Mouse (Mus musculus): ENCODE data around the gene Rgl3. TPM values are rescaled to one million over a fixed set of nuclear protein-coding genes. Genes with fewer than 3 reads are reported as not detected.

The Rgl3 gene
- polyA plus RNA-seq, 1 experiment from 2014 or later, result 0.14 TPM

DNA sequence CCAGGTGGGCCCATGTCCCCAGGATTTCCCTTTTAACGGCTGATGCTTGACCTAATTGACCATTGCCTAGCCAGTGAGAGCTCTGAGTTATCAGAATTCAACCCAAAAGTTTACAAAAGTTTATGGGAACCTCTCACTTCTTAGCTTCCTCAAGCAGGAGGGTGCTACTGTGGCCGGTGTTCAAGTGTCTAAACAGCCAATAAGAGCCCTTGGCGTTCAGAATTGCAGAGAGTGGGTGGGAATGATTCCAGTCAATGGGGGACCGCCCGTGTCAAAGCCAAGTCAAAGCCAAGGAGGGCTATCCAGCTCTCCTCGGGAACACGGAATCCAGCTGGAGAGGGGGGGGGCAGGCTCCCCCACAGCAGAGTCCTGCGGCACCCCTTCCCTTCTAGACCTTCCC, 41.1 kb downstream of the Rgl3 start:
- H3K27me3 ChIP-seq (ENCODE audit: control insufficient read depth, insufficient read depth, low read depth, low read length), result peaks cover 2% of the 10 kb centered on the region
- H3K4me3 ChIP-seq (ENCODE audit: low read depth, low read length), result no peak overlapping the region
- no peak overlapping the region for H3K27ac ChIP-seq (ENCODE audit: low read length)
- peaks cover 4% of the 10 kb centered on the region; the same call in 1 of the 2 replicates for H3K4me1 ChIP-seq (ENCODE audit: control insufficient read depth, low read depth, low read length)
- H3K9ac ChIP-seq (ENCODE audit: low read depth, low read length), result no peak overlapping the region
- H3K9me3 ChIP-seq (replicated peaks; ENCODE audit: control insufficient read depth, low read length), result no peaks in the 10 kb centered on the region
- WGBS (ENCODE audit: insufficient replicate concordance), result 33% methylated on average over 8 of the region's 8 CpGs
- H3K4me2 ChIP-seq (ENCODE audit: low read depth, low read length), result no peak overlapping the region
- ATAC-seq (ENCODE audit: low read depth), result no peak
- H3K36me3 ChIP-seq (ENCODE audit: control insufficient read depth, insufficient read depth), result no peaks in the 10 kb centered on the region

DNA sequence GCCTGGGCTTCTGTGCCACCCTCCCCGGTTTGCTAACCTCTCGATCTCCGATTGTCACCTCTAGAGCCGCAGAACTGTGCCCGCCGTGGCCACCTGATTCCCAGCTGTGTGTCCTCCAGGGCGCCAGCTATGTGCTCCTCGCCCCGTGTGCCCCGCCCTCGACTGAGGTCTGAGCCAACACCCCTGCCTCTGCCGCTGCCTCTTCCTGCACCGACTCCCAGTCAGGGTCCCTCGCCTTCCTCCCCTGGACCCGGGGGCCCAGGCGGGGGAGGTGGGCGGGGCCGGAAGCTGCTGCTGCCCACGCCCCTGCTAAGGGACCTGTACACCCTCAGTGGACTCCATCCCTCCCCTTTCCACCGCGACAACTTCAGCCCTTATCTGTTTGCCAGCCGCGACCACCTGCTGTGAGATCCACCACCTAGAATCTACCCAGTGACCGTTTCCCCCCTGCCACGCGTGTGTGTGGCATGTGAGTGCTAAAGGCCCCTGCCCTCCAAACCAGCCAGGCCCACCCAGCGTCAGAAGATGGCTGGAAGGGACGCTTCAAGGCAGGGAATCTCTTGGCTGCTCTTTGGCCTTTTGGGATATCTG, 41.6 kb downstream of the Rgl3 start:
- no peak overlapping the region for H3K9ac ChIP-seq (ENCODE audit: low read depth, low read length)
- ATAC-seq (ENCODE audit: low read depth), result no peak
- no peak overlapping the region for H3K27ac ChIP-seq (ENCODE audit: low read length)
- no peak overlapping the region for H3K4me2 ChIP-seq (ENCODE audit: low read depth, low read length)
- H3K9me3 ChIP-seq (replicated peaks; ENCODE audit: control insufficient read depth, low read length), result no peaks in the 10 kb centered on the region
- WGBS (ENCODE audit: insufficient replicate concordance), result 3% methylated on average over 28 of the region's 28 CpGs
- peaks cover 2% of the 10 kb centered on the region for H3K27me3 ChIP-seq (ENCODE audit: control insufficient read depth, insufficient read depth, low read depth, low read length)
- H3K36me3 ChIP-seq (ENCODE audit: control insufficient read depth, insufficient read depth), result no peaks in the 10 kb centered on the region
- H3K4me1 ChIP-seq (ENCODE audit: control insufficient read depth, low read depth, low read length), result peaks cover 4% of the 10 kb centered on the region; the same call in 1 of the 2 replicates
- no peak overlapping the region for H3K4me3 ChIP-seq (ENCODE audit: low read depth, low read length)

DNA sequence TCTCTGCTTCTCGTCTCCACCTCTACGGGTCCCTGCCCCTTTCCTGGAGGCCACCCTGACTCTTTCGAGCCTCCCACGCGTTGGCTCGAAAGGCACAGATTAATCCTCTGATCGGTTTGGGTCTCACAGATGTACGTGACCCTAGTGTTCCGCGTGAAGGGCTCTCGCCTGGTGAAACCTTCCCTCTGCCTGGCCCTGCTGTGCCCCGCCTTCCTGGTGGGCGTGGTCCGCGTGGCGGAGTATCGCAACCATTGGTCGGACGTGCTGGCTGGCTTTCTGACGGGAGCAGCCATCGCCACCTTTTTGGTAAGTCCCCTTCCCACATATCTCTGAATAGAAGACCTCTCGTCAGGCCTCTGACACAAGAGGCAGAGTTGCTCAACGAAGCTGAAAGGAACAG, 45.0 kb downstream of the Rgl3 start:
- WGBS (ENCODE audit: insufficient replicate concordance), result 18% methylated on average over 23 of the region's 23 CpGs
- H3K4me2 ChIP-seq (ENCODE audit: low read depth, low read length), result no peak overlapping the region

DNA sequence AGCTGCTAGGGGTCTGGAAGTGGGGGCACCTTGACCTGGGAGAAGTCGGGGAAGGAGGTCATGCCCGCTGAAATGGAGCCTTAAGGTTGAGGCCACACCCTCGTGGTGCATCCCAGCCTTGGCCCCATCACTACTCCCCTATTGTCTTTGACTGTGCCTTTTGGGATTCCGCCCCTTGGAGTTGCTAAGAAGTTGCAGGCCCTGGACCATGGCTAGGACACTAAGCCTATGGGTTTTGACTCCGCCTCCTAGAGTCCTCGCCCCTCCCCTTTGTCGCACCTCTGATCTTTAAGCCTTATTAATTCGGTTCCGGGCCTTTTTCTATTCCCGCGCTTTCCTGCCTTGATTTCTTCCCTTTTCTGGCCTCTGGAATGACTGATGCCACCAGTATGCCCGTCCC, 45.6 kb downstream of the Rgl3 start:
- Histone ChIP-seq H3K36me3 (ENCODE audit: control insufficient read depth, insufficient read depth) (no peaks in the 10 kb centered on the region), H3K4me2 (ENCODE audit: low read depth, low read length) (no peak overlapping the region), H3K9me3 (replicated peaks; ENCODE audit: control insufficient read depth, low read length) (no peaks in the 10 kb centered on the region), H3K9ac (ENCODE audit: low read depth, low read length) (no peak overlapping the region), H3K4me1 (ENCODE audit: control insufficient read depth, low read depth, low read length) (peaks cover 4% of the 10 kb centered on the region; the same call in 1 of the 2 replicates), H3K27ac (ENCODE audit: low read length) (no peak overlapping the region), H3K4me3 (ENCODE audit: low read depth, low read length) (no peak overlapping the region), H3K27me3 (ENCODE audit: control insufficient read depth, insufficient read depth, low read depth, low read length) (no peaks in the 10 kb centered on the region; the same call in 1 of the 2 replicates)
- WGBS (ENCODE audit: insufficient replicate concordance), result 52% methylated on average over 12 of the region's 12 CpGs
- no peak for ATAC-seq (ENCODE audit: low read depth)

More for the DNA sequence above, 45.0 kb downstream of the Rgl3 start:
- Histone ChIP-seq H3K36me3 (ENCODE audit: control insufficient read depth, insufficient read depth) (no peaks in the 10 kb centered on the region), H3K4me1 (ENCODE audit: control insufficient read depth, low read depth, low read length) (peaks cover 4% of the 10 kb centered on the region; the same call in 1 of the 2 replicates), H3K4me3 (ENCODE audit: low read depth, low read length) (no peak overlapping the region), H3K27me3 (ENCODE audit: control insufficient read depth, insufficient read depth, low read depth, low read length) (peaks cover 2% of the 10 kb centered on the region), H3K27ac (ENCODE audit: low read length) (no peak overlapping the region), H3K9me3 (replicated peaks; ENCODE audit: control insufficient read depth, low read length) (no peaks in the 10 kb centered on the region), H3K9ac (ENCODE audit: low read depth, low read length) (no peak overlapping the region)
- ATAC-seq (ENCODE audit: low read depth), result peak; percentile 50; the same call in 1 of the 2 replicates

DNA sequence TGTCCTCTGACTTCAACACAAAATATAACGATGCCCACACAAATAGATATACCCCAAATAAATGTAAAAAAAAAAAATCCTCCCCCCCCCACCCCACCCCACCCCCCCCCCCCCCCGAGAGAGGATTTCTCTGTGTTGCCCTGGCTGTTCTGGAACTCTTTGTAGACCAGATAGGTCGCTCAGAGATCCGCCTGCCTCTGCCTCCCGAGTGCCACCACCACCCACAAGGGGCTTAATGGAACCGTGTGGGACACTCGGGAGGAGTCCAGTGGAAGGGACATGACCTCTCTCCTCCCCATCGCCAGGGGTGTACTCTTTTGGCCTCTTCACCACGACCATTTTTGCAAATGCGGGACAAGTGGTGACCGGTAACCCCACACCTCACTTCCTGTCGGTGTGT, 46.2 kb downstream of the Rgl3 start:
- Histone ChIP-seq H3K4me3 (ENCODE audit: low read depth, low read length) (no peak overlapping the region), H3K36me3 (ENCODE audit: control insufficient read depth, insufficient read depth) (no peaks in the 10 kb centered on the region), H3K9me3 (replicated peaks; ENCODE audit: control insufficient read depth, low read length) (no peaks in the 10 kb centered on the region), H3K27me3 (ENCODE audit: control insufficient read depth, insufficient read depth, low read depth, low read length) (no peaks in the 10 kb centered on the region), H3K9ac (ENCODE audit: low read depth, low read length) (no peak overlapping the region), H3K27ac (ENCODE audit: low read length) (no peak overlapping the region), H3K4me2 (ENCODE audit: low read depth, low read length) (no peak overlapping the region), H3K4me1 (ENCODE audit: control insufficient read depth, low read depth, low read length) (peaks cover 4% of the 10 kb centered on the region; the same call in 1 of the 2 replicates)
- ATAC-seq (ENCODE audit: low read depth), result no peak
- 62% methylated on average over 11 of the region's 12 CpGs for WGBS (ENCODE audit: insufficient replicate concordance)

DNA sequence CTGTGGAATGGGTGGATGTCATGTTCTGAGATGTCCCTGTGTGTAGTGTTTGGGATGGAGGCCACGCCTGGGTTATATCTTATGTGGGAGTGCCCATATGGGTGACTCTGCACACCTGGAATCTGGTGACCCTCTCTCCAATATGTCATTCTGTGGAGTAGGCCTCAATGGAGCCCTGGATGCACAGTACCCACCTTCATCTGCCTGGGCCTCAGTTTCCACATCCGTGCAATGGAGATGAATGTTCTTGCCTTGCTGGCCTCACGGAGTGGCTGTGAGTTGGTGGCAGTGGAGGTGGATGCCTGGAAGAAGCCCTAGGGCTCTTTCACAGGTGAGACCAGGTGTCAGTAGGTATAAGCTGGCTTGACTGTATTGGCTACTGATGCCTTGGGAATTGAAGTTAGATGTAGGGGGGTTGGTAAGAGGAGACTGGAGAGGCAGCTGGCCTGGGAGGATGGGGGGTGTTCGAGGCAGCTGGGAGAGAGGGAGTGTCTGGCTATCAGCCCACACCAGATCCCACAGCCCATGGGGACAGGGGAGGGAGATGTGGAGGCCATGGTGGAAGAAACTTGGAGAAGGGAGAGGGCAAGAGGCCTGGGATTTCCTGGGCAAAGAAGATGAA, 50.9 kb downstream of the Rgl3 start:
- ATAC-seq (ENCODE audit: low read depth), result no peak
- Histone ChIP-seq H3K27me3 (ENCODE audit: control insufficient read depth, insufficient read depth, low read depth, low read length) (no peaks in the 10 kb centered on the region), H3K4me2 (ENCODE audit: low read depth, low read length) (no peak overlapping the region), H3K4me3 (ENCODE audit: low read depth, low read length) (no peak overlapping the region), H3K9ac (ENCODE audit: low read depth, low read length) (no peak overlapping the region), H3K36me3 (ENCODE audit: control insufficient read depth, insufficient read depth) (no peaks in the 10 kb centered on the region), H3K4me1 (ENCODE audit: control insufficient read depth, low read depth, low read length) (peaks cover 3% of the 10 kb centered on the region), H3K27ac (ENCODE audit: low read length) (no peak overlapping the region), H3K9me3 (replicated peaks; ENCODE audit: control insufficient read depth, low read length) (no peaks in the 10 kb centered on the region)
- WGBS (ENCODE audit: insufficient replicate concordance), result 63% methylated on average over 4 of the region's 4 CpGs

DNA sequence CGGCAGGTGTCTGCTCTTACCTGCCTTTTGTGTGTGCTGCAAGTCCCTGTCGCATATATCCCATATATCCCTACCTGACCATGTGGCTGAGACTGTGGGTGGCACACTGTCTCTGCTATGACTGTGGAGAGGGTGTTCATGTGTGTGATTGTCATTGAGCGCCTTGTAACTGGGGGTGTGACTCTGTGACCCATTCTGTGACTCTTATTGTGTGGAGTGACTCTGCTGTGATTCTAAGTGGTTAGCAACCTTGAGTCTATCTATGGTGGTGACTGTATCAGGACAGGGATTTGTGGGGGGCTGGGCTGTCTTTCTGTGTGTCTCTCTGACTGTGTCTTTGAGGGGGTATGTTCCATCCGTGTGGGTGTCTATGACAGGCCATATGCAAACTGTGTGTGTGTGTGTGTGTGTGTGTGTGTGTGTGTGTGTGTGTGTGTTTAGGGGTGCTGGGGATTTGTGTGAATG, 51.5 kb downstream of the Rgl3 start:
- 72% methylated on average over 4 of the region's 4 CpGs for WGBS (ENCODE audit: insufficient replicate concordance)

DNA sequence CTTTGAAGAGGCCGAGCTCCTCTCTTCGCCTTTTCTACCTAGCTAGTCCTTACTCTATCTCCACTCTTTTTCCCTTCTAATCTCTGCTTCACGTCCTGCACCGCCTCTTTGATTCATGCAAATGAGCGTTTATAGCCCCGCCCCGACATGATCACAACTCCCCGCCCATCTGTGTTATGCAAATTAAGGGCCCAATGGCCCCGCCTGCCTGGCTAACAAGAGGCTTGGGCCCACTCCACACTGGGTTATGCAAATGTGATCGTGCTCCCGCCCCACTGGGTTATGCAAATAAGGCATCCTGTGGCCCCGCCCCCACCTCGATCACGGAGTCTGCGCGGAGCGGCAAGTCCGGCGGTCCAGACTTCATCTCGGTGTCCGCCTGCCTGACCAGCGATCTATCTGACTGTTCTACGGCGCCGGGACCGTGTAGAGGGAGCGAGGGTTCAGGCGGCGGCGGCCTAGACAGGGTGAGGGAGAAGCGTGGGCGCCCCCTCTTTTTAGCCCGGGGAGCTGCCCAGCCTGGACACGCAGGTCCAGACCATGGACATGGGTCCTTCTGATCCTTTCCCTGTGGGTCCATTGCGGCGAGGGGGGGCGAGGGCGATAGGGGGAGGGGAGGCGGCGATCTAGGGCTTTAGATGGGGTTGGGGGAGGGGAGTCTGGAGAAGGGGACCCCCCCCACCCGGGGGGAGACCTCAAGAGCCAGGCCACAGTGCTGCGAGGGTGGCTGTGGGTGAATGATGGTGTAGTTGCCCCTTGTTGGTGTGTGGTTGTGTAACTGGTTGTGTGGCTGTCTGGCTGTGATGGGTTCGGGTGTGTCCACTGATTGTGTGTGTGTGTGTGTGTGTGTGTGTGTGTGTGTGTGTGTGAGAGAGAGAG, 52.3 kb downstream of the Rgl3 start, which contains the start of gene Plppr2:
TSS of gene Plppr2 (plus strand) at position 342 of the 879 bp plus-strand sequence.
- Histone ChIP-seq H3K27me3 (ENCODE audit: control insufficient read depth, insufficient read depth, low read depth, low read length) (no peaks in the 10 kb centered on the region), H3K4me1 (ENCODE audit: control insufficient read depth, low read depth, low read length) (peaks cover 3% of the 10 kb centered on the region), H3K27ac (ENCODE audit: low read length) (no peak within 1 kb of the TSS), H3K9ac (ENCODE audit: low read depth, low read length) (peak within 1 kb of the TSS; percentile 8), H3K4me3 (ENCODE audit: low read depth, low read length) (peak within 1 kb of the TSS; percentile 48), H3K9me3 (replicated peaks; ENCODE audit: control insufficient read depth, low read length) (no peaks in the 10 kb centered on the region), H3K36me3 (ENCODE audit: control insufficient read depth, insufficient read depth) (no peaks in the 10 kb centered on the region), H3K4me2 (ENCODE audit: low read depth, low read length) (peak within 1 kb of the TSS; percentile 63)
- ATAC-seq (ENCODE audit: low read depth), result peak; percentile 94
- 2% methylated on average over 37 of the region's 43 CpGs for WGBS (ENCODE audit: insufficient replicate concordance)

More for the DNA sequence above, 51.5 kb downstream of the Rgl3 start:
- no peak overlapping the region for H3K27ac ChIP-seq (ENCODE audit: low read length)
- no peak overlapping the region for H3K9ac ChIP-seq (ENCODE audit: low read depth, low read length)
- H3K4me3 ChIP-seq (ENCODE audit: low read depth, low read length), result no peak overlapping the region
- no peaks in the 10 kb centered on the region for H3K9me3 ChIP-seq (replicated peaks; ENCODE audit: control insufficient read depth, low read length)
- no peaks in the 10 kb centered on the region for H3K27me3 ChIP-seq (ENCODE audit: control insufficient read depth, insufficient read depth, low read depth, low read length)
- peaks cover 3% of the 10 kb centered on the region for H3K4me1 ChIP-seq (ENCODE audit: control insufficient read depth, low read depth, low read length)
- no peaks in the 10 kb centered on the region for H3K36me3 ChIP-seq (ENCODE audit: control insufficient read depth, insufficient read depth)
- ATAC-seq (ENCODE audit: low read depth), result no peak
- H3K4me2 ChIP-seq (ENCODE audit: low read depth, low read length), result no peak overlapping the region
